Mouse (Mus musculus): ENCODE measurements around the gene Iqcg.

GRCm38 (mm10) chr16:33074967-33075366 is 18.9 kb upstream of the Iqcg start:
- TF ChIP-seq CTCF (IDR thresholded peaks at IDR 0.05; ENCODE audit: control insufficient read depth, insufficient read depth, insufficient read length) = no peak
- TF ChIP-seq USF1 (IDR thresholded peaks at IDR 0.05; ENCODE audit: low read depth) = no peak
- TF ChIP-seq CEBPB (IDR thresholded peaks at IDR 0.05; ENCODE audit: low read depth) = no peak
- TF ChIP-seq MAX (IDR thresholded peaks at IDR 0.05) = no peak
- no peak for TF ChIP-seq MYOG (IDR thresholded peaks at IDR 0.05; ENCODE audit: control insufficient read depth, extremely low read depth, insufficient read length)
- no peak for TF ChIP-seq MYOD1 (IDR thresholded peaks at IDR 0.05; ENCODE audit: control insufficient read depth, insufficient read length, low read depth)
- no peak for TF ChIP-seq FOSL1 (IDR thresholded peaks at IDR 0.05; ENCODE audit: insufficient read depth, low read length, poor library complexity, severe bottlenecking)
